Mouse (Mus musculus) midbrain, embryonic 16.5 days (tissue): Measurements from ENCODE around the gene Prdx5. TPM values are rescaled to one million over a fixed set of nuclear protein-coding genes. Genes with fewer than 3 reads are reported as not detected.

Source experiments
- ATAC-seq: fragments of 200-750 bp; cut with Nextera tagmentation; 2 replicates; pipeline ENCODE4 v1.8.0; 2017; ENCODE audit warnings: moderate TSS enrichment
- H3K27ac ChIP-seq: fragments of 300-500 bp; sonication (generic); 2 replicates; pipeline ENCODE4 v1.5.1; 2014; ENCODE audit warnings: mild to moderate bottlenecking, low read length, mixed read lengths
- H3K27me3 ChIP-seq: fragments of 300-500 bp; sonication (generic); 2 replicates; pipeline ENCODE4 v1.6.1; 2014; ENCODE audit warnings: low read depth, low read length, mixed read lengths; ENCODE audit not compliant: control insufficient read depth, insufficient read depth
- H3K36me3 ChIP-seq: fragments of 300-500 bp; sonication (generic); 2 replicates; pipeline ENCODE4 v1.6.1; 2014; ENCODE audit warnings: mild to moderate bottlenecking, low read length, moderate library complexity, mixed read lengths; ENCODE audit not compliant: control insufficient read depth, insufficient read depth
- H3K4me1 ChIP-seq: fragments of 300-500 bp; sonication (generic); 2 replicates; pipeline ENCODE4 v1.6.1; 2014; ENCODE audit warnings: mild to moderate bottlenecking, low read length, mixed read lengths; ENCODE audit not compliant: control insufficient read depth, insufficient read depth
- H3K4me2 ChIP-seq: fragments of 300-500 bp; sonication (generic); 2 replicates; pipeline ENCODE4 v1.6.1; 2014; ENCODE audit warnings: mild to moderate bottlenecking, low read length, mixed read lengths
- H3K4me3 ChIP-seq: fragments of 300-500 bp; sonication (generic); 2 replicates; pipeline ENCODE4 v1.5.1; 2014; ENCODE audit warnings: low read depth, mild to moderate bottlenecking, low read length, moderate library complexity, mixed read lengths
- H3K9ac ChIP-seq: fragments of 300-500 bp; sonication (generic); 2 replicates; pipeline ENCODE4 v1.6.1; 2014; ENCODE audit warnings: low read depth, low read length, mixed read lengths
- H3K9me3 ChIP-seq: fragments of 300-500 bp; sonication (generic); replicated peaks from 2 replicates; pipeline ENCODE4 v1.6.1; 2014; ENCODE audit warnings: mild to moderate bottlenecking, low read length, mixed read lengths; ENCODE audit not compliant: control insufficient read depth, poor library complexity, severe bottlenecking
- WGBS: fragments of 180-500 bp; shearing (Covaris S2); extraction: QIAGEN DNeasy Blood & Tissue Kit; methylation state at CpG from one replicate; pipeline ENCODE4 v1.1.7; 2014; 5-methylcytosine and 5-hydroxymethylcytosine counted together
- polyA plus RNA-seq: library from polyadenylated mRNA; unstranded; fragments of >200 nt; fragmentation: Nextera tagmentation; extraction: Ambion mirVana; gene quantifications from 2 replicates; pipeline ENCODE4 v1.2.1, GENCODE M21; 2015

The Prdx5 gene
- polyA plus RNA-seq, 1 experiment from 2014 or later: 382 TPM

GRCm38 (mm10) chr19:6876799-6877198 lies 33.1 kb downstream of the Prdx5 start:
- no peak for ATAC-seq
- no peaks in the 10 kb centered on the region for H3K27me3 ChIP-seq
- no peaks in the 10 kb centered on the region for H3K36me3 ChIP-seq
- H3K4me2 ChIP-seq: no peak overlapping the region
- no peak overlapping the region for H3K27ac ChIP-seq
- no peak overlapping the region for H3K4me3 ChIP-seq
- peaks cover 9% of the 10 kb centered on the region; the same call in 1 of the 2 replicates for H3K9me3 ChIP-seq
- H3K9ac ChIP-seq: no peak overlapping the region
- no peaks in the 10 kb centered on the region for H3K4me1 ChIP-seq

- Histone ChIP-seq H3K4me3 (no peak overlapping the region), H3K9me3 (peaks cover 9% of the 10 kb centered on the region; the same call in 1 of the 2 replicates), H3K9ac (no peak overlapping the region), H3K27me3 (no peaks in the 10 kb centered on the region), H3K4me2 (no peak overlapping the region), H3K4me1 (no peaks in the 10 kb centered on the region), H3K27ac (no peak overlapping the region), H3K36me3 (no peaks in the 10 kb centered on the region)
- ATAC-seq: no peak
- WGBS: 92% methylated on average over 6 of the region's 6 CpGs
Measured at GRCm38 (mm10) chr19:6875834-6876233, 34.1 kb downstream of the Prdx5 start.

- Histone ChIP-seq H3K9me3 (peaks cover 3% of the 10 kb centered on the region; the same call in 1 of the 2 replicates), H3K9ac (no peak overlapping the region), H3K27ac (no peak overlapping the region), H3K4me1 (no peaks in the 10 kb centered on the region), H3K4me3 (no peak overlapping the region), H3K4me2 (no peak overlapping the region), H3K27me3 (no peaks in the 10 kb centered on the region), H3K36me3 (no peaks in the 10 kb centered on the region)
- no peak for ATAC-seq
- WGBS: 81% methylated on average over 1 of the region's 1 CpGs
Measured at GRCm38 (mm10) chr19:6874257-6874656, 35.6 kb downstream of the Prdx5 start.

GRCm38 (mm10) chr19:6872701-6873100 lies 37.2 kb downstream of the Prdx5 start:
- Histone ChIP-seq H3K27ac (no peak overlapping the region), H3K9ac (no peak overlapping the region), H3K4me2 (no peak overlapping the region), H3K9me3 (no peaks in the 10 kb centered on the region), H3K36me3 (no peaks in the 10 kb centered on the region), H3K4me1 (no peaks in the 10 kb centered on the region), H3K27me3 (no peaks in the 10 kb centered on the region), H3K4me3 (no peak overlapping the region)
- WGBS: 81% methylated on average over 3 of the region's 3 CpGs
- no peak for ATAC-seq

GRCm38 (mm10) chr19:6871574-6872271 lies 38.2 kb downstream of the Prdx5 start:
- Histone ChIP-seq H3K9ac (no peak overlapping the region), H3K27ac (no peak overlapping the region)
- 67% methylated on average over 5 of the region's 5 CpGs for WGBS

GRCm38 (mm10) chr19:6869355-6869754 lies 40.6 kb downstream of the Prdx5 start:
- no peak overlapping the region for H3K4me2 ChIP-seq
- no peak overlapping the region for H3K9ac ChIP-seq
- no peaks in the 10 kb centered on the region for H3K4me1 ChIP-seq
- H3K27ac ChIP-seq: no peak overlapping the region
- no peak for ATAC-seq
- no peaks in the 10 kb centered on the region for H3K9me3 ChIP-seq
- no peaks in the 10 kb centered on the region for H3K27me3 ChIP-seq
- WGBS: 21% methylated on average over 5 of the region's 5 CpGs
- no peaks in the 10 kb centered on the region for H3K36me3 ChIP-seq
- H3K4me3 ChIP-seq: no peak overlapping the region

More at GRCm38 (mm10) chr19:6871574-6872271, 38.2 kb downstream of the Prdx5 start:
- H3K36me3 ChIP-seq: no peaks in the 10 kb centered on the region
- H3K4me1 ChIP-seq: no peaks in the 10 kb centered on the region
- no peaks in the 10 kb centered on the region for H3K9me3 ChIP-seq
- ATAC-seq: no peak
- no peak overlapping the region for H3K4me2 ChIP-seq
- H3K4me3 ChIP-seq: no peak overlapping the region
- no peaks in the 10 kb centered on the region for H3K27me3 ChIP-seq

GRCm38 (mm10) chr19:6861451-6861850 lies 48.5 kb downstream of the Prdx5 start:
- WGBS: 93% methylated on average over 4 of the region's 4 CpGs
- Histone ChIP-seq H3K4me2 (no peak overlapping the region), H3K9me3 (no peaks in the 10 kb centered on the region), H3K27ac (no peak overlapping the region), H3K9ac (no peak overlapping the region), H3K4me1 (no peaks in the 10 kb centered on the region; the same call in 1 of the 2 replicates), H3K4me3 (no peak overlapping the region), H3K36me3 (no peaks in the 10 kb centered on the region), H3K27me3 (no peaks in the 10 kb centered on the region)
- ATAC-seq: no peak

GRCm38 (mm10) chr19:6860706-6861105 lies 49.2 kb downstream of the Prdx5 start:
- H3K4me1 ChIP-seq: no peaks in the 10 kb centered on the region; the same call in 1 of the 2 replicates

GRCm38 (mm10) chr19:6859971-6860370 lies 49.9 kb downstream of the Prdx5 start:
- Histone ChIP-seq H3K27me3 (peaks cover 1% of the 10 kb centered on the region; the same call in 1 of the 2 replicates), H3K4me3 (no peak overlapping the region), H3K36me3 (no peaks in the 10 kb centered on the region), H3K4me1 (peaks cover 7% of the 10 kb centered on the region), H3K9me3 (no peaks in the 10 kb centered on the region), H3K4me2 (no peak overlapping the region), H3K27ac (no peak overlapping the region), H3K9ac (no peak overlapping the region)
- 91% methylated on average over 3 of the region's 3 CpGs for WGBS
- no peak for ATAC-seq

More at GRCm38 (mm10) chr19:6860706-6861105, 49.2 kb downstream of the Prdx5 start:
- WGBS: 78% methylated on average over 6 of the region's 6 CpGs
- ATAC-seq: no peak
- Histone ChIP-seq H3K27me3 (no peaks in the 10 kb centered on the region), H3K4me3 (no peak overlapping the region), H3K36me3 (no peaks in the 10 kb centered on the region), H3K27ac (no peak overlapping the region), H3K4me2 (no peak overlapping the region), H3K9ac (no peak overlapping the region), H3K9me3 (no peaks in the 10 kb centered on the region)
